Mouse (Mus musculus): ENCODE results near the gene Ypel5.

- no peak for TF ChIP-seq EP300 (IDR thresholded peaks at IDR 0.05; ENCODE audit: low read depth)
- TF ChIP-seq CTCF (IDR thresholded peaks at IDR 0.05; ENCODE audit: low read depth), result no peak
These were observed 43.9 kb downstream of the Ypel5 start for GRCm38 (mm10) chr17:72880156-72880555.
